Comparison of ENCODE assay signal across 23 mouse cellular contexts in genomic region chr1:157065819-157066730, GRCm38 (mm10). TPM values are rescaled to one million over a fixed set of nuclear protein-coding genes. Genes with fewer than 3 reads are reported as not detected.
A peak's percentile ranks its signal among the peaks of the same experiment; 100 is the strongest.
DNase-seq lines count a peak whose midpoint lies in the region; ATAC-seq and TF ChIP-seq lines count a peak whose summit lies in the region.
"Had no signal": no experiment of that assay in that cellular context is flagged by ENCODE, and none has a peak within 500 bp of the region (broad histone marks: within the 10 kb centered on the region; RNA-seq: fewer than 3 reads in every experiment).

No protein-coding gene starts in this region.

- no peak overlapping the region for H3K4me3 ChIP-seq in heart, embryonic 14.5 days (ENCODE audit: control insufficient read depth in 1 of 2, insufficient read depth in 1 of 2, low read depth in 1 of 2, low read length in 2 of 2)
- H3K4me3 ChIP-seq in heart, embryonic 12.5 days = no peak overlapping the region
- H3K4me3 ChIP-seq in lung, embryonic 16.5 days (ENCODE audit: low read length) = no peak overlapping the region
- H3K4me3 ChIP-seq in lung, adult 2 months (replicated peaks; ENCODE audit: extremely low read depth, low read depth, low read length) = no peak overlapping the region
- H3K4me3 ChIP-seq in forebrain, embryonic 15.5 days = no peak overlapping the region
- H3K4me3 ChIP-seq in midbrain, embryonic 16.5 days (ENCODE audit: low read depth, low read length) = no peak overlapping the region
- H3K4me3 ChIP-seq in intestine, postnatal 0 days (ENCODE audit: low read depth, low read length) = no peak overlapping the region
- H3K4me3 ChIP-seq: erythroblast, embryonic 14.5 days; gastrocnemius, adult 2 months had no signal

- H3K9ac ChIP-seq in heart, embryonic 14.5 days (ENCODE audit: low read length) = no peak overlapping the region
- no peak overlapping the region for H3K9ac ChIP-seq in heart, embryonic 12.5 days
- no peak overlapping the region for H3K9ac ChIP-seq in lung, embryonic 16.5 days (ENCODE audit: low read length)
- H3K9ac ChIP-seq in forebrain, embryonic 15.5 days (replicated peaks) = no peak overlapping the region
- no peak overlapping the region for H3K9ac ChIP-seq in midbrain, embryonic 16.5 days (ENCODE audit: low read depth, low read length)
- H3K9ac ChIP-seq in intestine, postnatal 0 days (ENCODE audit: low read depth, low read length) = no peak overlapping the region
- H3K9ac ChIP-seq: liver, postnatal 0 days had no signal

- no peak for TF ChIP-seq CTCF in lung, adult 2 months (IDR thresholded peaks at IDR 0.05; ENCODE audit: insufficient read depth, low read length)
- no peak for TF ChIP-seq CTCF in intestine, postnatal 0 days (IDR thresholded peaks at IDR 0.05; ENCODE audit: low read depth)

- no peaks in the 10 kb centered on the region for H3K9me3 ChIP-seq in heart, embryonic 14.5 days (ENCODE audit: control insufficient read depth, low read length)
- H3K9me3 ChIP-seq in heart, embryonic 12.5 days (replicated peaks) = no peaks in the 10 kb centered on the region
- no peaks in the 10 kb centered on the region for H3K9me3 ChIP-seq in lung, embryonic 16.5 days (ENCODE audit: control insufficient read depth, low read length)
- H3K9me3 ChIP-seq in forebrain, embryonic 15.5 days = no peaks in the 10 kb centered on the region
- no peaks in the 10 kb centered on the region for H3K9me3 ChIP-seq in midbrain, embryonic 16.5 days (replicated peaks; ENCODE audit: control insufficient read depth, low read length, poor library complexity, severe bottlenecking)
- no peaks in the 10 kb centered on the region for H3K9me3 ChIP-seq in intestine, postnatal 0 days (ENCODE audit: control insufficient read depth)

- DNase-seq in lung, adult 2 months = no peak
- no peak for DNase-seq in adrenal gland, postnatal 36 days
- DNase-seq: B cell, adult 2 months; cerebellum, adult 9-10 months; gastrocnemius, adult 2 months; kidney, postnatal 25 days; liver, postnatal 0 days; right cerebral cortex, adult 18-20 months; thymus, adult 18-20 months had no signal

- no peak for ATAC-seq in heart, embryonic 14.5 days (ENCODE audit: insufficient number of reproducible peaks, insufficient read depth, low FRiP score, low read depth)
- no peak for ATAC-seq in heart, embryonic 12.5 days (ENCODE audit: insufficient number of reproducible peaks, low FRiP score)
- peak; percentile 78 for ATAC-seq in lung, embryonic 16.5 days (ENCODE audit: low read depth)
- ATAC-seq in forebrain, embryonic 15.5 days (replicated peaks) = peak; percentile 46; the same call in 1 of the 2 replicates
- peak; percentile 40; the same call in 1 of the 2 replicates for ATAC-seq in midbrain, embryonic 16.5 days
- ATAC-seq in intestine, postnatal 0 days = no peak
- ATAC-seq: intestine, embryonic 16.5 days; liver, postnatal 0 days had no signal

- H3K36me3 ChIP-seq in heart, embryonic 14.5 days (ENCODE audit: control insufficient read depth, insufficient read depth, low read length) = no peaks in the 10 kb centered on the region
- H3K36me3 ChIP-seq in heart, embryonic 12.5 days = no peaks in the 10 kb centered on the region
- no peaks in the 10 kb centered on the region for H3K36me3 ChIP-seq in lung, embryonic 16.5 days (ENCODE audit: control insufficient read depth, insufficient read depth, low read length)
- H3K36me3 ChIP-seq in forebrain, embryonic 15.5 days = no peaks in the 10 kb centered on the region
- H3K36me3 ChIP-seq in midbrain, embryonic 16.5 days (ENCODE audit: control insufficient read depth, insufficient read depth, low read length) = no peaks in the 10 kb centered on the region
- H3K36me3 ChIP-seq in intestine, postnatal 0 days (ENCODE audit: control insufficient read depth, insufficient read depth) = no peaks in the 10 kb centered on the region

- H3K4me2 ChIP-seq in heart, embryonic 14.5 days (ENCODE audit: low read length) = 0 out of 2 replicates have a peak overlapping the region, but pooled peaks have one; percentile 11
- no peak overlapping the region for H3K4me2 ChIP-seq in heart, embryonic 12.5 days
- H3K4me2 ChIP-seq in lung, embryonic 16.5 days (ENCODE audit: low read depth, low read length) = no peak overlapping the region
- no peak overlapping the region for H3K4me2 ChIP-seq in forebrain, embryonic 15.5 days (replicated peaks)
- no peak overlapping the region for H3K4me2 ChIP-seq in midbrain, embryonic 16.5 days (ENCODE audit: low read length)
- no peak overlapping the region for H3K4me2 ChIP-seq in intestine, postnatal 0 days (replicated peaks; ENCODE audit: low read depth)

- 86% methylated on average over 12 of the region's 12 CpGs for WGBS in heart, embryonic 14.5 days
- 84% methylated on average over 12 of the region's 12 CpGs for WGBS in heart, embryonic 12.5 days
- WGBS in lung, embryonic 16.5 days = 62% methylated on average over 12 of the region's 12 CpGs
- WGBS in lung, adult 2 months = 74% methylated on average over 12 of the region's 12 CpGs
- 51% methylated on average over 12 of the region's 12 CpGs for WGBS in forebrain, embryonic 15.5 days
- 70% methylated on average over 12 of the region's 12 CpGs for WGBS in midbrain, embryonic 16.5 days
- WGBS in intestine, postnatal 0 days = 86% methylated on average over 12 of the region's 12 CpGs

- no peak for TF ChIP-seq POLR2A in lung, adult 2 months (IDR thresholded peaks at IDR 0.05; ENCODE audit: borderline replicate concordance, extremely low read depth, low read depth, low read length)

- peaks cover 9 to 27% of the 10 kb centered on the region in 2 experiments for H3K4me1 ChIP-seq in heart, embryonic 14.5 days (ENCODE audit: control insufficient read depth in 2 of 2, insufficient read depth in 2 of 2, low read length in 2 of 2)
- peaks cover 25% of the 10 kb centered on the region for H3K4me1 ChIP-seq in heart, embryonic 12.5 days (replicated peaks)
- H3K4me1 ChIP-seq in lung, embryonic 16.5 days (replicated peaks; ENCODE audit: control insufficient read depth, insufficient read depth, low read length) = no peaks in the 10 kb centered on the region; the same call in 1 of the 2 replicates
- H3K4me1 ChIP-seq in lung, adult 2 months (ENCODE audit: control insufficient read depth, insufficient read depth, low read length) = no peaks in the 10 kb centered on the region
- peaks cover 23% of the 10 kb centered on the region for H3K4me1 ChIP-seq in forebrain, embryonic 15.5 days
- H3K4me1 ChIP-seq in midbrain, embryonic 16.5 days (ENCODE audit: control insufficient read depth, insufficient read depth, low read length) = peaks cover 10% of the 10 kb centered on the region; the same call in 1 of the 2 replicates
- no peaks in the 10 kb centered on the region for H3K4me1 ChIP-seq in intestine, postnatal 0 days (replicated peaks; ENCODE audit: control insufficient read depth, insufficient read depth, low read length)

- H3K27me3 ChIP-seq in heart, embryonic 14.5 days (ENCODE audit: control insufficient read depth, insufficient read depth, low read length) = no peaks in the 10 kb centered on the region
- H3K27me3 ChIP-seq in heart, embryonic 12.5 days (replicated peaks) = no peaks in the 10 kb centered on the region
- H3K27me3 ChIP-seq in lung, embryonic 16.5 days (ENCODE audit: control insufficient read depth, insufficient read depth, low read depth, low read length) = no peaks in the 10 kb centered on the region
- no peaks in the 10 kb centered on the region for H3K27me3 ChIP-seq in forebrain, embryonic 15.5 days
- H3K27me3 ChIP-seq in midbrain, embryonic 16.5 days (ENCODE audit: control insufficient read depth, insufficient read depth, low read depth, low read length) = no peaks in the 10 kb centered on the region
- no peaks in the 10 kb centered on the region for H3K27me3 ChIP-seq in intestine, postnatal 0 days (replicated peaks; ENCODE audit: control insufficient read depth, insufficient read depth, low read length)

- H3K27ac ChIP-seq in heart, embryonic 14.5 days (replicated peaks in 1 of 2; ENCODE audit: control insufficient read depth in 1 of 2, insufficient read depth in 1 of 2, low read depth in 2 of 2, low read length in 2 of 2) = peak overlapping the region; percentile 14 to 31; a peak in 2 of 4 replicates
- no peak overlapping the region for H3K27ac ChIP-seq in heart, embryonic 12.5 days (ENCODE audit: poor library complexity, severe bottlenecking)
- no peak overlapping the region for H3K27ac ChIP-seq in lung, embryonic 16.5 days (ENCODE audit: low read length)
- H3K27ac ChIP-seq in forebrain, embryonic 15.5 days (replicated peaks) = no peak overlapping the region
- no peak overlapping the region for H3K27ac ChIP-seq in midbrain, embryonic 16.5 days (ENCODE audit: low read length)
- H3K27ac ChIP-seq in intestine, postnatal 0 days (ENCODE audit: low read depth, low read length) = no peak overlapping the region
- H3K27ac ChIP-seq: gastrocnemius, adult 2 months had no signal

RNA-seq across cellular contexts. Expression of gene Tex35, which starts 42.4 kb away (rescaled TPM):
- polyA plus RNA-seq in heart, embryonic 14.5 days (2014; fragmentation: Nextera tagmentation; extraction: Ambion mirVana) = not detected in 2 replicates
- not detected in 2 replicates for polyA plus RNA-seq in heart, embryonic 12.5 days (2016; fragmentation: Nextera tagmentation; extraction: Ambion mirVana)
- polyA plus RNA-seq in lung, embryonic 16.5 days (2015; fragmentation: Nextera tagmentation; extraction: Ambion mirVana) = not detected in 2 replicates
- polyA plus RNA-seq in lung, adult 2 months (2012; rRNA removed) = 0.15 TPM in 1 of 2 replicates, not detected in the other
- polyA plus RNA-seq in forebrain, embryonic 15.5 days (2015; fragmentation: Nextera tagmentation; extraction: Ambion mirVana) = not detected in 2 replicates
- not detected in 2 replicates for polyA plus RNA-seq in midbrain, embryonic 16.5 days (2015; fragmentation: Nextera tagmentation; extraction: Ambion mirVana)
- total RNA-seq in adrenal gland, postnatal 36 days (2021) = not detected
- polyA plus RNA-seq in intestine, postnatal 0 days (2015; fragmentation: Nextera tagmentation; extraction: Ambion mirVana) = not detected in 2 replicates
- total RNA-seq: adrenal gland, adult 18-20 months; gastrocnemius, adult 2 months; heart, postnatal 10 days; layer of hippocampus, postnatal 10 days; left cerebral cortex, postnatal 25 days; monocyte, adult 5-6 weeks; neutrophil, adult 5-6 weeks had no signal
- polyA plus RNA-seq: erythroblast, embryonic 14.5 days; intestine, embryonic 16.5 days; liver, postnatal 0 days had no signal

Comparison
In these comparisons a context has a peak if more than half of its experiments do, and no peak if none do; other contexts are left out.
1. H3K27ac ChIP-seq: peak in heart, embryonic 14.5 days (2 of 2); none in heart, embryonic 12.5 days (single experiment), lung, embryonic 16.5 days (single experiment), forebrain, embryonic 15.5 days (single experiment), midbrain, embryonic 16.5 days (single experiment) and intestine, postnatal 0 days (single experiment).
2. ATAC-seq: peak in lung, embryonic 16.5 days (single experiment), forebrain, embryonic 15.5 days (single experiment) and midbrain, embryonic 16.5 days (single experiment); none in heart, embryonic 14.5 days (single experiment), heart, embryonic 12.5 days (single experiment) and intestine, postnatal 0 days (single experiment).